Mouse (Mus musculus) lung, embryonic 16.5 days (tissue): ENCODE results near the gene Suclg1. TPM values are rescaled to one million over a fixed set of nuclear protein-coding genes. Genes with fewer than 3 reads are reported as not detected.
A peak's percentile ranks its signal among the peaks of the same experiment; 100 is the strongest.

ENCODE experiments used
- ATAC-seq: fragments of 200-750 bp; cut with Nextera tagmentation; 2 replicates; pipeline ENCODE4 v1.8.0; 2017; ENCODE audit warnings: low read depth, mild to moderate bottlenecking, moderate library complexity
- H3K27ac ChIP-seq: fragments of 300-500 bp; sonication (generic); 2 replicates; pipeline ENCODE4 v1.5.1; 2014; ENCODE audit warnings: mild to moderate bottlenecking, control low read depth, low read length
- H3K27me3 ChIP-seq: fragments of 300-500 bp; sonication (generic); 2 replicates; pipeline ENCODE4 v1.6.1; 2014; ENCODE audit warnings: low read depth, low read length, mixed read lengths; ENCODE audit not compliant: control insufficient read depth, insufficient read depth
- H3K36me3 ChIP-seq: fragments of 300-500 bp; sonication (generic); 2 replicates; pipeline ENCODE4 v1.6.1; 2014; ENCODE audit warnings: low read length; ENCODE audit not compliant: control insufficient read depth, insufficient read depth
- H3K4me1 ChIP-seq: fragments of 300-500 bp; sonication (generic); replicated peaks from 2 replicates; pipeline ENCODE4 v1.6.1; 2014; ENCODE audit warnings: low read length, mixed read lengths; ENCODE audit not compliant: control insufficient read depth, insufficient read depth
- H3K4me2 ChIP-seq: fragments of 300-500 bp; sonication (generic); 2 replicates; pipeline ENCODE4 v1.6.1; 2014; ENCODE audit warnings: low read depth, low read length, control low read depth
- H3K4me3 ChIP-seq: fragments of 300-500 bp; sonication (generic); 2 replicates; pipeline ENCODE4 v1.5.1; 2014; ENCODE audit warnings: mild to moderate bottlenecking, low read length, control low read depth
- H3K9ac ChIP-seq: fragments of 300-500 bp; sonication (generic); 2 replicates; pipeline ENCODE4 v1.6.1; 2014; ENCODE audit warnings: low read length, control low read depth
- H3K9me3 ChIP-seq: fragments of 300-500 bp; sonication (generic); 2 replicates; pipeline ENCODE4 v1.6.1; 2016; ENCODE audit warnings: low read length; ENCODE audit not compliant: control insufficient read depth
- WGBS: fragments of 180-500 bp; shearing (Covaris S2); extraction: QIAGEN DNeasy Blood & Tissue Kit; methylation state at CpG from one replicate; pipeline ENCODE4 v1.1.7; 2014; 5-methylcytosine and 5-hydroxymethylcytosine counted together
- polyA plus RNA-seq: library from polyadenylated mRNA; unstranded; fragments of >200 nt; fragmentation: Nextera tagmentation; extraction: Ambion mirVana; gene quantifications from 2 replicates; pipeline ENCODE4 v1.2.1, GENCODE M21; 2015

Gene Suclg1
- polyA plus RNA-seq, 1 experiment from 2014 or later, result 151 TPM

DNA sequence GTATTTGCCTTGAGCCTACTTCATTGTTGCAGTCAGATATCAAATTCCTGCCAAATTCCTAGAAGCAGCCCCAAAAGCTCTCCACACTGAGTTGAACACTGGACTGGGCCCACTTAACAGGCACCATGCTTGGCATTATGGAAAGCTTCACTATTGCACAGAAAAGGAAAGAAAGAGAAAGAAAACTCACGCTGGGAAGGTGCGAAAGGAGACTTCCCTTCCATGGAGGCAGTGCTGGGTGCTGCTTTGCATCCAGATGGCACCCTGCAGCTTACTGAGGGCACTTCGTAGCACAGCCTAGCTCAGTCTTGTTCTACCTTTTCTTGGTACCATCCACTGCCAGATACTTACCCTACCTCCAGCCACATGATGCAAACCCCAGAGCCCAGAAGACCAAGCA, 12.5 kb upstream of the Suclg1 start:
- no peak overlapping the region for H3K27ac ChIP-seq
- no peaks in the 10 kb centered on the region for H3K27me3 ChIP-seq
- no peaks in the 10 kb centered on the region for H3K4me1 ChIP-seq
- H3K4me2 ChIP-seq, result no peak overlapping the region
- H3K9ac ChIP-seq, result no peak overlapping the region
- WGBS, result 77% methylated on average over 3 of the region's 3 CpGs
- H3K36me3 ChIP-seq, result no peaks in the 10 kb centered on the region
- no peak for ATAC-seq
- H3K9me3 ChIP-seq, result no peaks in the 10 kb centered on the region; the same call in 1 of the 2 replicates
- H3K4me3 ChIP-seq, result no peak overlapping the region

DNA sequence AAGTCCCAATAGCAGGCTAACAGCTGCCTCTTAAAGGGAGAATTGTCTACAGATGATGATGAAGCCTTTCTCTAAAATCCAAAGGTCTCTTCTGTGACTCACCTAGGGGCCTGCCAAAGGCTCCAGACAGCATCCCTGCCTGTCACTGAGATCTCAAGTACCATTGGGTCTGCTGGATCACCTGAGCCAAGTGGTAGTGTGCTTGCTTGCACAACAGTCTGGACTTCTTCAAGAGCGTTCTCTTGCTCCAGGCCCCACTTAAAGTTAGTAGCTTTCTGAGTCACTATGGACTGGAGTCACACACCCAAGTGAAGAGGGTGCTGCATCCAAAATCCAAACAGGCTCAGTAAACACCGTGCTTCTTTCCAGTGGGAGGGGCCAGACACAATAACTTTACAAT, 1.4 kb upstream of the Suclg1 start:
- Histone ChIP-seq H3K4me3 (no peak overlapping the region), H3K9me3 (no peaks in the 10 kb centered on the region), H3K27me3 (no peaks in the 10 kb centered on the region), H3K9ac (no peak overlapping the region), H3K36me3 (no peaks in the 10 kb centered on the region), H3K27ac (no peak overlapping the region), H3K4me1 (peaks cover 8% of the 10 kb centered on the region), H3K4me2 (no peak overlapping the region)
- ATAC-seq, result no peak
- WGBS, result 72% methylated on average over 2 of the region's 2 CpGs

DNA sequence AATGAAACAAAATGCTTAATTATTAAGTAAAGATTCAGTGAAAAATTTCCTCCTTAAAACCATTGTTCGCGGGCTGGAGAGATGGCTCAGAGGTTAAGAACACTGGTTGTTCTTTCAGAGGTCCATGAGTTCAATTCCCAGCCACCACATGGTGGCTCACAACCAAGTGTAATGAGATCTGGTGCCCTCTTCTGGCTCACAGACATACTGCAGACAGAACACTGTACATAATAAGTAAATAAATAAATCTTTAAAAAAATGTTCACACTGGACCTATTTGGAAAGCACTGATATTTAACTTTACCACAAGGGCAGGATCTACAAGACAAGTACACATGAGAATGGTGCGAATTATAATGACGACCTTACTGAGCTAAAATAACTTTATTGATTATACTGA, 730 bp upstream of the Suclg1 start:
- no peaks in the 10 kb centered on the region for H3K27me3 ChIP-seq
- H3K4me3 ChIP-seq, result peak overlapping the region; percentile 96
- no peak overlapping the region for H3K27ac ChIP-seq
- H3K9ac ChIP-seq, result no peak overlapping the region
- 38% methylated on average over 4 of the region's 4 CpGs for WGBS
- no peak for ATAC-seq
- H3K36me3 ChIP-seq, result no peaks in the 10 kb centered on the region
- H3K9me3 ChIP-seq, result no peaks in the 10 kb centered on the region
- H3K4me2 ChIP-seq, result peak overlapping the region; percentile 77
- H3K4me1 ChIP-seq, result peaks cover 8% of the 10 kb centered on the region

DNA sequence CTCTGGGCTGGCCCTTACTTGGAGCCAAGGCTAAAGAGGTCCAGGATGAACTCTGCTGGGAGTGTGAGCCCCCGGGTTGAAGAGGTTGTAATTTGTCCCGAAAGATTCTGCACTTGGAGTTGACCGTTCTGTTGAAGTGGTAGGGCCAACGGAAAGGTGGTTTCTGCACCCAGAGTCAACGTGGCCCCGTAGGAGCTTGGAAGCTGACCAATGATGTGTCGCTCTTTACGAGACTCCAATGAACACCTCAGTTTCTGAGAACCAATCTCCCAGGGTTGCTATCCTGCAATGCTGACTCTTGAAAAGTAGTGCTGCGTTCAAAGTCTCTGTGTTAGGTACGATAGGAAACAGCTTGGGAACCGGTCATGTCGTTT, 854 bp downstream of the Suclg1 start:
- Histone ChIP-seq H3K4me1 (peaks cover 10% of the 10 kb centered on the region), H3K27ac (no peak overlapping the region), H3K4me3 (peak overlapping the region; percentile 96), H3K9me3 (no peaks in the 10 kb centered on the region), H3K9ac (peak overlapping the region; percentile 98), H3K27me3 (no peaks in the 10 kb centered on the region), H3K36me3 (no peaks in the 10 kb centered on the region), H3K4me2 (peak overlapping the region; percentile 77)
- no peak; the same call in 1 of the 2 replicates for ATAC-seq
- WGBS, result 2% methylated on average over 12 of the region's 12 CpGs

DNA sequence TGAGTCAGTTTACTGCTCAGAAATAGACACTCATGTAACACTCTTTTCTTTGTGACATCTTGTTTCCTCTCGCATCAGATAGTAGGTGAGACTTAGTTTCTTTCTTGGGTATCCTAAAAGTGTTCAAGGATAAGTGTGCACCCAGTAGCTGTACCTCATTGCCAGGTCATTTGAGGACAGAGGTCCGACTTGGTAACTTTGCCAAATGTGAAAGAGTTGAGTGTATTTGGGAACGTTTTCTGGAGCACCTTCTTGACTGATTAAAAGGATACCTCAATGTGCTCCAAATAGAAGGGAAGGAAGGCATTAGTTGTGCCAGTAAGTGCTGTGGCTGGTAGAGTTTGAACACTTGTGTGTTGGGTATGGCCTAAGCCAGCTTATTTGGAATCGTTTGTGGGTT, 1.7 kb downstream of the Suclg1 start:
- no peak overlapping the region for H3K27ac ChIP-seq
- no peaks in the 10 kb centered on the region for H3K27me3 ChIP-seq
- H3K36me3 ChIP-seq, result no peaks in the 10 kb centered on the region
- no peak overlapping the region for H3K9ac ChIP-seq
- H3K4me2 ChIP-seq, result peak overlapping the region; percentile 77; the same call in 1 of the 2 replicates
- H3K4me1 ChIP-seq, result peaks cover 15% of the 10 kb centered on the region
- no peak for ATAC-seq
- no peak overlapping the region for H3K4me3 ChIP-seq
- H3K9me3 ChIP-seq, result no peaks in the 10 kb centered on the region
- 66% methylated on average over 4 of the region's 4 CpGs for WGBS

DNA sequence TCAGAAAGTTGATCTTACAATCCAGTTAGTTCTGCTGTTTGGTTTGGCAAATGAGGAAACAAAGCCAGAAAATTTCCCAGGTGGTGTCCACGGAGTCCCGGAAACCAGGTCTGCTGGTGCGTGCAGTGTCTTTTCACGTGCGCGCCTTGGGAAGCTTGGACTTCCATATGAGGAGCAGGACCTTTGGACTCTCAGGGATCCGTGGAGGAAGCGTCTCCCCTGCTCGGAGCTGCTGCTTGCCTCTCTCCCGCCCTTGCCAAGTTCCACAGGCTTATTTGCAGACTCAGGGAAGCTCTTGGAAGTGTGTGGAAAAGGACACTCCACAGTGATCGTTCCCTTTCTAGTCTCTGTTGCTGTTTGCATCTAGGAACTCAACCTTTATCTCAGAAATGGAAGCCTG, 3.2 kb downstream of the Suclg1 start:
- 91% methylated on average over 11 of the region's 11 CpGs for WGBS
- no peak overlapping the region for H3K27ac ChIP-seq
- H3K4me2 ChIP-seq, result no peak overlapping the region
- H3K4me3 ChIP-seq, result no peak overlapping the region
- H3K4me1 ChIP-seq, result peaks cover 15% of the 10 kb centered on the region
- H3K9ac ChIP-seq, result no peak overlapping the region
- H3K27me3 ChIP-seq, result no peaks in the 10 kb centered on the region
- H3K36me3 ChIP-seq, result no peaks in the 10 kb centered on the region
- ATAC-seq, result no peak
- no peaks in the 10 kb centered on the region for H3K9me3 ChIP-seq

DNA sequence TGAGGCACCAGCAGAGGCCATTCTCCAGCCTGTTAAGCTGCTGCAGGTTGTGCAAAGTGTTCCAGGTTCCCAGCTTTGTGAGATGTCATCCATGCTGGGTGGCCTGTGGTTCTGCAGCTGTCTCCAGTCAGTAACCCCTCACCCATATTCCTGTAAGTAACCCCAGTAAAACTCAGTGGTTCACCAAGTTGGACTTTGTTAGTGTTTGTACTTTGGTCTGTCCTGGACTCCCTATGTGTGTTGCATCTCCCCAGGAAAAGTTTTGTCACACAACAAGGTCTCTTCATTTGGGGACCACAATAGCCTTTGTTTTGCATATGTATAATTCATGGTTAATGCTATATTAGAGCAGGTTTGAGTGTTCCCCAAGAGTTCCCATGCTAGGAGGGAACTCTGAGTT, 4.2 kb downstream of the Suclg1 start:
- peaks cover 5% of the 10 kb centered on the region for H3K36me3 ChIP-seq
- peaks cover 15% of the 10 kb centered on the region for H3K4me1 ChIP-seq
- no peak overlapping the region for H3K4me3 ChIP-seq
- no peak for ATAC-seq
- no peak overlapping the region for H3K27ac ChIP-seq
- H3K27me3 ChIP-seq, result no peaks in the 10 kb centered on the region
- H3K9ac ChIP-seq, result no peak overlapping the region
- H3K9me3 ChIP-seq, result no peaks in the 10 kb centered on the region
- no peak overlapping the region for H3K4me2 ChIP-seq

DNA sequence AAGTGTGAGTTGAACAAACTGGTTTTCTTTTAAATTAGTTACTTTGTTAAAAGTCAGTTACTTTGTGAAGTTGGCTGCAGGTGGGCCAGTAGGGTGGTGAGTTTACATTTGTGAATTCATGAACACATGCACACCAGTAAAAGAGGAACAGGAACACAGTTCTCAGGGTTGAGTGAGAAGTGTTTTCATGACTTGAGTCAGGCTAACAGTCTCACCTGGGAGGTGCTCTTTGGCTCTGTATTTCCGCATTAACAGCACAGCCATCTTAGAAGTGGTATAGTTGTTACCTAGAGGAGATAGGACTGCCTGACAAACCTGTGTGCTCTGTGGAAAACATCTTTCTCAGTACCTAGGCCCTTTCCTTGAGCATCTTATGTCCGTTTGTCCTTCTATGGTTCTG, 4.8 kb downstream of the Suclg1 start:
- H3K4me1 ChIP-seq, result peaks cover 15% of the 10 kb centered on the region
- H3K9ac ChIP-seq, result no peak overlapping the region
- no peak overlapping the region for H3K27ac ChIP-seq
- no peaks in the 10 kb centered on the region for H3K27me3 ChIP-seq
- no peaks in the 10 kb centered on the region for H3K9me3 ChIP-seq
- peaks cover 7% of the 10 kb centered on the region for H3K36me3 ChIP-seq
- ATAC-seq, result no peak
- no peak overlapping the region for H3K4me2 ChIP-seq
- no peak overlapping the region for H3K4me3 ChIP-seq
- 87% methylated on average over 2 of the region's 2 CpGs for WGBS

DNA sequence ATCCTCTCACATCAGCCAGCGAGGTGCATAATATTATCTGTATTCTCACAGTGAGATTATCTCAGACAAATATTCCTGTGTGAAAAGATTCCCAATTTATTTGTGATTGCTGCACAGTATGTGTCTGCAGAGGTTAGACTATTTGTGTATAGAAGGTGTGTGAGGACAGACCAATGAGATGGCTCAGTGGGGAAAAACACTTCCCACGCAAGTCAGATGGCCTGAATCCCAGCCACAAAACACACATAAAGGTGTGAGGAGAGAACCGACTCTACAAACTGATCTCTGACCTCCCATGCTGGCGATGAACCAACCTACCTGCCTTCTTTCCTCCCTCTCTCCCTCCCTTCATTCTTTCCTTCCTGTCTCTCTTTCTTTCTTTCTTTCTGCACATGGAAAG, 5.4 kb downstream of the Suclg1 start:
- no peak overlapping the region for H3K27ac ChIP-seq
- no peak for ATAC-seq
- no peak overlapping the region for H3K4me3 ChIP-seq
- peaks cover 7% of the 10 kb centered on the region for H3K36me3 ChIP-seq
- 78% methylated on average over 4 of the region's 4 CpGs for WGBS
- H3K9ac ChIP-seq, result no peak overlapping the region
- no peaks in the 10 kb centered on the region for H3K9me3 ChIP-seq
- H3K4me1 ChIP-seq, result peaks cover 15% of the 10 kb centered on the region
- H3K27me3 ChIP-seq, result no peaks in the 10 kb centered on the region
- H3K4me2 ChIP-seq, result no peak overlapping the region
